Mouse (Mus musculus): ENCODE results near the gene Txndc8. TPM values are rescaled to one million over a fixed set of nuclear protein-coding genes. Genes with fewer than 3 reads are reported as not detected.

The Txndc8 gene
- total and polyA plus RNA-seq, 3 experiments = not detected

DNA sequence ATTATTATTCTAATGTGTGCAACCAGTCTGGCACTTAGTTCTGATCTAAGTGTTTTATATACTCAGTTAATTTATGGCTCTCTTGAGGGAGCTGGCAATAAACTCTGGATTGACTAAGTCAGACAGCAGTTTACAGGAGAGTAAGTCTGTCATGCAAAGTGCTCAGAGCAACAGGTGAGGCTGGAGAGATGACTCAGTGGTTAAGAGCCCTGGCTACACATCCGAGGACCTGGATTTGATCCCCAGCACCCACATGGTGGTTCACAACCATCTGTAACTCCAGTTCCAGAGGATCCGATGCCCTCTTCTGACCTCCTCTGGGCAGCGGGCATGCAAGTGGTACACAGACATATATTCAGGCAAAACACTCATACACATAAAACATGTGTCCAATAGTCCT lies 35.4 kb upstream of the Txndc8 start:
- no peak overlapping the region for H3K9ac ChIP-seq (ENCODE audit: insufficient read depth, low read depth)
- H3K36me3 ChIP-seq (replicated peaks in 1 of 2; ENCODE audit: control insufficient read depth in 1 of 2, insufficient read depth in 1 of 2, low read length in 1 of 2) = no peaks in the 10 kb centered on the region
- no peak overlapping the region for H3K4me2 ChIP-seq (ENCODE audit: insufficient read depth, low read depth, poor library complexity, severe bottlenecking)
- dilution Hi-C loops (cut with MboI; ENCODE audit: extremely low pct_ligation_motif_present, extremely low pct_unique_long_range_greater_than_20kb, low sequenced_read_pairs) (no loop called here), in situ Hi-C loops (cut with MboI; ENCODE audit: low pct_ligation_motif_present, low pct_unique_long_range_greater_than_20kb, low sequenced_read_pairs) (no loop called here)
- DNase-seq (ENCODE audit: extremely low read depth) = no peak
- no peak overlapping the region for H3K4me3 ChIP-seq (replicated peaks in 1 of 3; ENCODE audit: low read depth in 2 of 3, low read length in 2 of 3, poor library complexity in 1 of 3)
- no peaks in the 10 kb centered on the region for H3K79me2 ChIP-seq (replicated peaks; ENCODE audit: control insufficient read depth, extremely low read depth, insufficient read depth, poor library complexity, severe bottlenecking)
- no peaks in the 10 kb centered on the region for H3K9me3 ChIP-seq (replicated peaks; ENCODE audit: low read length)
- TF ChIP-seq SMC3 (IDR thresholded peaks at IDR 0.05; ENCODE audit: low read depth, low read length) (no peak), SIN3A (IDR thresholded peaks at IDR 0.05; ENCODE audit: low read length) (no peak), NELFE (IDR thresholded peaks at IDR 0.05; ENCODE audit: low read depth, low read length) (no peak), ETS1 (conservative IDR thresholded peaks at IDR 0.05; ENCODE audit: low read depth, low read length) (no peak), CHD1 (IDR thresholded peaks at IDR 0.05; ENCODE audit: low read depth, low read length) (no peak), BHLHE40 (IDR thresholded peaks at IDR 0.05; ENCODE audit: low read depth, low read length) (no peak), ZNF384 (IDR thresholded peaks at IDR 0.05; ENCODE audit: low read depth, low read length) (no peak), POLR2A (IDR thresholded peaks at IDR 0.05; ENCODE audit: low read depth, low read length) (no peak), RAD21 (IDR thresholded peaks at IDR 0.05; ENCODE audit: low read depth, low read length) (no peak), CTCF (conservative IDR thresholded peaks at IDR 0.05 in 1 of 2, IDR thresholded peaks at IDR 0.05 in 1 of 2; ENCODE audit: low read depth in 2 of 2, low read length in 2 of 2) (no peak), JUND (conservative IDR thresholded peaks at IDR 0.05; ENCODE audit: low read depth, low read length) (no peak), MYC (IDR thresholded peaks at IDR 0.05; ENCODE audit: low read depth, low read length) (no peak), TBP (conservative IDR thresholded peaks at IDR 0.05; ENCODE audit: low read depth, low read length) (no peak)
- H3K4me1 ChIP-seq (ENCODE audit: control insufficient read depth in 1 of 2, insufficient read depth in 2 of 2) = peaks cover 0 to 4% of the 10 kb centered on the region in 2 experiments; a peak in 2 of 4 replicates
- no peak overlapping the region for H3K27ac ChIP-seq (ENCODE audit: insufficient read depth, low read depth)
- H3K27me3 ChIP-seq (replicated peaks) = no peaks in the 10 kb centered on the region

DNA sequence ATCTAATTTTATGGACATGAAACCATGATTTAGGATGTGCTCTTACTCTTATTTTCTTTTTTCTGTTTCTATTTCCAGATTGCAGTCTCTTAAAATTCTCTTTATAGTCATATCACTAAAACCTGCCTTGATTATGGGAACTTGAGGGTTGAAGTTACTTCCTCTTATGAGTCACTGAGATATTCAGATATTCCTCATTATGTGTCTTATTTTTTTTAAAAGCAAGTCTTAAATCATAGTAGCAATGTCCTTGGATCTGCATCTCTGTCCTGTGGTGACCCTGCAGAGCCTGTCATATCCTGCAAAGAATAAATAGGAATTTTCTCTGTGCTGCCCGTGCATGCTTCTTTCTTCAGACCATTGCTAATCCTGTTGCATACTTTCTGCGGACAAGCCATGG lies 31.2 kb upstream of the Txndc8 start:
- dilution Hi-C loops (cut with MboI; ENCODE audit: extremely low pct_ligation_motif_present, extremely low pct_unique_long_range_greater_than_20kb, low sequenced_read_pairs) (no loop called here), in situ Hi-C loops (cut with MboI; ENCODE audit: low pct_ligation_motif_present, low pct_unique_long_range_greater_than_20kb, low sequenced_read_pairs) (no loop called here)
- H3K36me3 ChIP-seq (replicated peaks in 1 of 2; ENCODE audit: control insufficient read depth in 1 of 2, insufficient read depth in 1 of 2, low read length in 1 of 2) = no peaks in the 10 kb centered on the region
- H3K79me2 ChIP-seq (replicated peaks; ENCODE audit: control insufficient read depth, extremely low read depth, insufficient read depth, poor library complexity, severe bottlenecking) = no peaks in the 10 kb centered on the region
- TF ChIP-seq ZKSCAN1 (IDR thresholded peaks at IDR 0.05; ENCODE audit: borderline replicate concordance, low read depth, low read length) (no peak), EP300 (IDR thresholded peaks at IDR 0.05; ENCODE audit: low read length) (peak; percentile 43)
- H3K9ac ChIP-seq (ENCODE audit: insufficient read depth, low read depth) = no peak overlapping the region
- no peak overlapping the region for H3K4me3 ChIP-seq (replicated peaks in 1 of 3; ENCODE audit: low read depth in 2 of 3, low read length in 2 of 3, poor library complexity in 1 of 3)
- DNase-seq (ENCODE audit: extremely low read depth) = peak; percentile 29
- no peak overlapping the region for H3K27ac ChIP-seq (ENCODE audit: insufficient read depth, low read depth)
- H3K27me3 ChIP-seq (replicated peaks) = no peaks in the 10 kb centered on the region
- no peak overlapping the region for H3K4me2 ChIP-seq (ENCODE audit: insufficient read depth, low read depth, poor library complexity, severe bottlenecking)
- peaks cover 2 to 4% of the 10 kb centered on the region in 2 experiments; a peak in 2 of 4 replicates for H3K4me1 ChIP-seq (ENCODE audit: control insufficient read depth in 1 of 2, insufficient read depth in 2 of 2)
- no peaks in the 10 kb centered on the region for H3K9me3 ChIP-seq (replicated peaks; ENCODE audit: low read length)

DNA sequence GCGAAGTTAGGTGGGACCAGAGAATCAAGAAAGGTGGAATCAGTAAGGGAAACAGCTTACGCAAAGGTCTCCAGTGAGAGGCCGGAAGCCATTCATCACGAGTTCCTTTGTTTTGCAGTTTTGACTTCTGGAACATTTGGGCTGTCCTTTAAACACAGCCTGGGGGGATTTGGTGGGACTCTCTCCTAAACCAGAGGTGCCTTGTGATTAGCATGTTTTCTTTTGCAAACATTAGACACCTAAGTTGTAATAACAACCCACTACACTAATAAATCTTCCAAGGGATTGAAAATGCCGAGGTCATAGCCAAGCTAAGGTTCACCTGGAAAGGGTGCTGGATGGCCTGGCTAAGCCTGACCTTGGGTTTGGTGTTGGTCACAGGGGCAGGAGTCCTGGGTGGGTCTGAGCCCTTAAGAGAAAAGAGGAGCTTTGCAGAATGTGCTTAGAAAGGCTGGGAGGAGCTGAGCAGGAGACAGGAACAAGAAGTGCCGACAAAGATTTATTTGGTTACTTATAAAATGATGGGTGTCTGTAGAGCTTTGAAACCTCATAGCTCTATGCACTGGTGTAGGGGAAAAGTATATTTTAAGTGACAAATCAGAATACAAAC lies 28.3 kb upstream of the Txndc8 start:
- H3K79me2 ChIP-seq (replicated peaks; ENCODE audit: control insufficient read depth, extremely low read depth, insufficient read depth, poor library complexity, severe bottlenecking) = no peaks in the 10 kb centered on the region
- H3K36me3 ChIP-seq (replicated peaks in 1 of 2; ENCODE audit: control insufficient read depth in 1 of 2, insufficient read depth in 1 of 2, low read length in 1 of 2) = no peaks in the 10 kb centered on the region
- H3K27me3 ChIP-seq (replicated peaks) = no peaks in the 10 kb centered on the region
- H3K27ac ChIP-seq (ENCODE audit: insufficient read depth, low read depth) = no peak overlapping the region
- dilution Hi-C loops (cut with MboI; ENCODE audit: extremely low pct_ligation_motif_present, extremely low pct_unique_long_range_greater_than_20kb, low sequenced_read_pairs) = no loop called here
- H3K4me3 ChIP-seq (replicated peaks in 1 of 3; ENCODE audit: low read depth in 2 of 3, low read length in 2 of 3, poor library complexity in 1 of 3) = no peak overlapping the region
- peaks cover 2 to 4% of the 10 kb centered on the region in 2 experiments; a peak in 2 of 4 replicates for H3K4me1 ChIP-seq (ENCODE audit: control insufficient read depth in 1 of 2, insufficient read depth in 2 of 2)
- no peak overlapping the region for H3K4me2 ChIP-seq (ENCODE audit: insufficient read depth, low read depth, poor library complexity, severe bottlenecking)
- H3K9me3 ChIP-seq (replicated peaks; ENCODE audit: low read length) = no peaks in the 10 kb centered on the region
- DNase-seq (ENCODE audit: extremely low read depth) = no peak
- H3K9ac ChIP-seq (ENCODE audit: insufficient read depth, low read depth) = no peak overlapping the region
- TF ChIP-seq ZNF384 (IDR thresholded peaks at IDR 0.05; ENCODE audit: low read depth, low read length) = no peak
- no peak for TF ChIP-seq MXI1 (IDR thresholded peaks at IDR 0.05; ENCODE audit: low read depth, low read length)
- no peak for TF ChIP-seq ZKSCAN1 (IDR thresholded peaks at IDR 0.05; ENCODE audit: borderline replicate concordance, low read depth, low read length)
- TF ChIP-seq RCOR1 (conservative IDR thresholded peaks at IDR 0.05; ENCODE audit: low read depth, low read length) = no peak
- TF ChIP-seq KAT2A (IDR thresholded peaks at IDR 0.05; ENCODE audit: insufficient replicate concordance, low read length) = no peak
- TF ChIP-seq TCF12 (IDR thresholded peaks at IDR 0.05; ENCODE audit: low read depth, low read length) = no peak
- TF ChIP-seq MAX (IDR thresholded peaks at IDR 0.05; ENCODE audit: low read length) = no peak
- no peak for TF ChIP-seq CTCF (conservative IDR thresholded peaks at IDR 0.05 in 1 of 2, IDR thresholded peaks at IDR 0.05 in 1 of 2; ENCODE audit: low read depth in 2 of 2, low read length in 2 of 2)
- TF ChIP-seq JUN (IDR thresholded peaks at IDR 0.05; ENCODE audit: insufficient read depth, low read depth, low read length) = no peak
- TF ChIP-seq GABPA (IDR thresholded peaks at IDR 0.05; ENCODE audit: insufficient replicate concordance, low read depth, low read length) = no peak
- no peak for TF ChIP-seq MYC (IDR thresholded peaks at IDR 0.05; ENCODE audit: low read depth, low read length)
- TF ChIP-seq HCFC1 (IDR thresholded peaks at IDR 0.05; ENCODE audit: low read depth, low read length) = no peak
- no peak for TF ChIP-seq ZMIZ1 (IDR thresholded peaks at IDR 0.05; ENCODE audit: low read depth, low read length)
- no peak for TF ChIP-seq IRF4 (IDR thresholded peaks at IDR 0.05; ENCODE audit: low read depth, low read length)
- no peak for TF ChIP-seq MEF2A (IDR thresholded peaks at IDR 0.05; ENCODE audit: borderline replicate concordance, low read depth, low read length)
- in situ Hi-C loops (cut with MboI; ENCODE audit: low pct_ligation_motif_present, low pct_unique_long_range_greater_than_20kb, low sequenced_read_pairs) = no loop called here

Measured in CH12.LX (cell line).